Mouse (Mus musculus): ENCODE data around the gene Cwf19l1.

The Cwf19l1 gene

DNA sequence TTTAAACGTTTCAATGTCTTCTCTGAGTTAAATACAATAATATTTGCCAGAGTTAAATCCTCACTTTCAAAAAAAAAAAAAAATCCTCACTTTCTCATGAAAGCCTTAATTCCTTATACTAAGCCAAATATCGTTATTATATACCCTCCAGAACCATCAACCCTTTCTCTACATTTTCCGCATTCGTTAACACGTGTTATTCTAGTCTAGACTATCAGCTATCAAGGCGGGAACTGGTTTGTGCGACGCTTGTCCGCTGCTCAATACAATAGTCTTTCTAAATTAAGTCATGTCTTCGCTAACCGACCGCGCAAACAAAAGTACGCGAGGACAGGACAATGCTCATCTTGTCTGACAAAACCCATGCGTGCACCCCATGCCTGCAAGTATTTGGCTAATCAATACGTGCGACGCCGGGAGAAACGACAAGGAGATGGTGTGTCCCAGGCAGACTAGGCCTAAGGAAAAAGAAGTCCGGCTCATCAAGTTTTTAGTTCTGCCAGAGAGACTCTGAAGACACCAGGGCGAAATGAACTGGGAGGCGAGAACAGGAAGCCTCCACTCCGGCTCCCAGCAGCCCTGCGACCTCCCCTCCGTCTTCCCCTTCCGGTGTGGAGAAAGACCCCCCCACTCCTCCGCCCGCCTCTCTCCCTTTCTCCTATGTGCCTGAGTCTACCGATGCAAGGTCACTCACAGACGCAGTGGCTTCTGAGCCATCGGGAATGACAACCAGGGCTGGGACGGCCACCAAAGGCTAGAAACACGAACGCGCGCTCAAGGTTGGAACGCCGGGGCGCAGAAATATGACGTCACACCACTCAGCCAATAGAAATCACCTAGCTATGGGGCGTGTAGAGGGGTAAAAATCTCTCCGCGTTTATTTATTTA lies at the start of gene Cwf19l1:
Gene Cwf19l1, minus strand, starts transcription at position 805 of the 888 bp plus-strand sequence.
- peak; percentile 70 for ATAC-seq (ENCODE audit: insufficient number of reproducible peaks, low FRiP score, low TSS enrichment)

DNA sequence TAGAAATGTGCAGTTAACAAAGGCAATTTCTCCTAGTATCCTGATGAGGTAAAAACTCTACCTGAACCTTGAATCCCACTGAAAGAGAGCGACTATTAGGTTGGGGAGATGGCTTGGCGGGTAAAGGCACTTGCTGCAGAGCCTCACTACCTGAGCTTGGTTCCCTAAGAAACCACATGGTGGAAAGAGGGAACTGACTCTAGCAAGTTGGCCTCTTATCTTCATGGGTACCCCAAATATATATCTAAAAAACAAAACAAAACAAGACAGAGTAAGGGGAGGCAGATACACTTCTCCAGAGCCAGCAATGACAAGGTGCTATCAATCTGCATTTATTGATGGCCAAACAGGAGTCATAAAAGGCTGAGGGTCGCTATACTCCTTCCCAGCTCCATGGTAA lies 48.3 kb upstream of the Cwf19l1 start:
- ATAC-seq (ENCODE audit: insufficient number of reproducible peaks, low FRiP score, low TSS enrichment), result no peak

DNA sequence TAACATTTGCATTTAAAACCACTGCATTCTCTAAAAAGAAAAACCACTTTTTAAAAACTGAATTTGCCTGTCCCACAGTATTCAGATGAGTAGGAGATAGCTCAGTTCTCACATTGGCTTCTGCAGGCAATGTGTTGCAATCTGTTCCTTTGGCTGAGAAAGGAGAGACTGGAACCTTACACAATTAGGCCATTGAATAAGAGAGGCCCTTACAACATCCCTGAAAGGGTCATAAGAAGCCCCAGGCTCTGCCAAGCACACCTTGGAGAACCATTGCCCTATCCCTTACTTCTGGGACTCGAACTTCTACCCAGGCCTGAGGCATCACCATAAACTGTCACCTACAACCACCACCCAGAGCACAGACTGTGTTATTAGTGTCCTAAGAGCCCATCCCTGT lies 44.8 kb upstream of the Cwf19l1 start:
- ATAC-seq (ENCODE audit: insufficient number of reproducible peaks, low FRiP score, low TSS enrichment), result no peak

DNA sequence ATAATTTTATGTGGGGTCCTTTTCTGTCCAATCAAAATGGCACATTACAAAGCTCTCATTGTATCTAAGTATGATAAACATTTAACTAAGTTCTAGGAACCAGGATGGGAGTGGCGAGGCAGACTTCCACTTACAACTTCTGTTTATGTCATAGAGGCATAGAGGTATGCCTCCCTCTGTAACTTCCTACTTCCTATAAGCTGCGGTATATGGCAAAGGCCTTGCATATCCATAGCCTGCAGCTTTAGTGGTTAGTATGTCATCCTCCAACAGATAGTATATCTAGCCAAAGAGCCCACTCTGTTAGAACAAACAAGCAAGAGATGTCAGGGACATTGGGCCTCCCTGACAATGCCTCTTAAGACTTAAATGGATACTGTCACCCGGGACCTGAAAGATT lies 41.1 kb upstream of the Cwf19l1 start:
- ATAC-seq (ENCODE audit: insufficient number of reproducible peaks, low FRiP score, low TSS enrichment), result no peak

- ATAC-seq (ENCODE audit: insufficient number of reproducible peaks, low FRiP score, low TSS enrichment), result no peak
Observed at GRCm38 (mm10) chr19:44174835-44175234, 39.2 kb upstream of the Cwf19l1 start.

DNA sequence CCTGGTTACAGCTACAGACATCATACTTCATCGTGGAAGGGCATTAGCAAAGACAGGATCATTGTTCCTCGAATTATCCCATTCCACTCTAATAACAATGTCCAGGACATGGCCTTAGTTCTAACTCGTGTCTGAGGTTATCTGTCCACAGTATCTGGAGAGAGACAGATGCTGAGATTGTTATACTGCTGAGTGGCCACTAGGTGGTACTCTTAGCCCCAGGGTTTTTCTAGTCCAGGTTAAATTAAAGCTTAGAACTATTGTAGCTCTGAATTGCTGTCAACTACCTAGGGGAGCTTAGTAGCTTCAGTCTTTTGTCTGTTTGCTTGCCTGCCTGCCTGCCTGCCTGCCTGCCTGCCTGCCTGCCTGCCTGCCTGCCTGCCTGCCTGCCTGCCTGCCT lies 25.8 kb upstream of the Cwf19l1 start:
- ATAC-seq (ENCODE audit: insufficient number of reproducible peaks, low FRiP score, low TSS enrichment), result no peak

DNA sequence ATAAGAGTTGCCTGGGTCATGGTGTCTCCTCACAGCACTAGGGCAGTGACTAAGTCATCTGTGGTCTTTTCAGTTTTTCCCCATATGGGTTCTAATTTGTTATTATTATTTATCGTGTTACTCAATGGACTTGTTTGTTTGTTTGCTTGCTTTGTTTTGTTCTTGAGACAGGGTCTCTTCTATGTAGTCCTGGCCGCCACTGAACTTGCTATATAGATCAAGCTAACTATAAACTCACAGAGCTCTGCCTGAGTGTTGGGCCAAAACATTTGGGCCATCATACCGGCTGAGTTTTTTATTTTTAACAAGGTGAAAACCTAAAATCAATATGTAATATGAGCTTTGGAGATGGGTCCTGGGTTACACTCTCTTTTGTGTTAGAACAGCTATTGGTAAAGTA lies 23.7 kb upstream of the Cwf19l1 start:
- ATAC-seq (ENCODE audit: insufficient number of reproducible peaks, low FRiP score, low TSS enrichment), result no peak

DNA sequence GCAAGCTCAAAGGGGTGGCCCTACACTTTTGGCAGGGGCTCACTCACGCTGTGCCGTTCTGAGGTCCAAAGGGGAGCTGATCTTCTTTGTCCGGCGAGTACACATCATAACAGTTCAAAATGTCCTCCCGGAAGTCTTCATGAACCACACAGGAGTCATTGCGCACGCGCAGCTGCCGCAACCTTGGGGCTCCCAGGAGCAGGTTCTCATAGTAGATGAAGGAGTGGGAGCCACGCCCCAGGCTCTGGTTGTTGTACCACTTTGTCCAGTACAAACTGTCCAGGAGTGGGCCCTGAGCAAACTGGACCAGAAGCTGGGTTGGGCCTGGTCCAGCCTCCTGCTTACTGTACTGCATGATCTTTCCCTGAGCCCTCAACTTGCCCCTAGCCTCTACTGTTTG lies 21.3 kb upstream of the Cwf19l1 start:
- ATAC-seq (ENCODE audit: insufficient number of reproducible peaks, low FRiP score, low TSS enrichment), result no peak

GRCm38 (mm10) chr19:44153781-44154180 lies 18.1 kb upstream of the Cwf19l1 start:
- no peak for ATAC-seq (ENCODE audit: insufficient number of reproducible peaks, low FRiP score, low TSS enrichment)

DNA sequence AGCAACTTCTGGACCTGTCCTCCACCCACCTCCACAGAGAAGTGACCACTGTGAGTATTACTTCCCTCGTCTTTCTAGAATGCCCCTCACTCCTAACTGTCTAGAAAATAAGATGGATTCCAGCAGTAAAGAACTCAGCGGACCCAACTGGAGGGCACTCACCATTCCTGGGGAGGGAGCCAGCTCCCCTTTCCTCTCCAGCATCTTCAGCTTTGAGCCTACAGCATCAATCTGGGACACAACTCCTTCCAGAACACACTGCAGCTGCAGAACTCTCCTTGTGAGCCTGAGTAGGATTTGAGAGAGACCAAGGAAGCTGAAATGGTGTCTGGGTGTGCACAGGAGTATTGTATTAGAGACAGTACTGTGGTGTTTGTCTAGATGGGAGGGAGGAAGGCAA lies 13.3 kb upstream of the Cwf19l1 start:
- ATAC-seq (ENCODE audit: insufficient number of reproducible peaks, low FRiP score, low TSS enrichment), result no peak

DNA sequence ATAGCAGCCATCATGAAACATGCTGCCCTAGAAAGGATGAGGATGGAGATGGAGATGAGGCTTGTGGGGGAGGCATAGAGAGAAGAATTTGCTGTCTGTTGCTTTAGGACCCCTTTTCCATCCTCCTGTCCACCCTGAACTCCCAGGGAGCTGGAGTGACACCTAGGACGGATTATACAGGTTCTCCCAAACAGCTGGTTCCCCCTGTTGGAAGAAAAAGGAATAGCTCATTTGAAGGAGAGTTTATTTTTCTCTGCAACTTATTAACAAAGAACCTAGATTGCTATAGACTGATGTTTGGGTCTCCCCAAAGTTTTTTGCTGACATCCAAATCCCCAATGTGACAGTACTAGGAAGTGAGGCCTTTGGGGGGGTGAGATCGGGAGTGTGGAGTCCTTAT lies 12.7 kb upstream of the Cwf19l1 start:
- ATAC-seq (ENCODE audit: insufficient number of reproducible peaks, low FRiP score, low TSS enrichment), result no peak

- no peak for ATAC-seq (ENCODE audit: insufficient number of reproducible peaks, low FRiP score, low TSS enrichment)
Observed at GRCm38 (mm10) chr19:44146951-44147350, 11.3 kb upstream of the Cwf19l1 start.

GRCm38 (mm10) chr19:44146568-44146879 lies 10.8 kb upstream of the Cwf19l1 start:
- ATAC-seq (ENCODE audit: insufficient number of reproducible peaks, low FRiP score, low TSS enrichment), result peak; percentile 38; the same call in 1 of the 2 replicates

- peak; percentile 88 for ATAC-seq (ENCODE audit: insufficient number of reproducible peaks, low FRiP score, low TSS enrichment)
Observed at GRCm38 (mm10) chr19:44145702-44146567, 10.3 kb upstream of the Cwf19l1 start, which contains the start of gene Bloc1s2. Gene Bloc1s2 (minus strand): TSS chr19:44146446.

- no peak for ATAC-seq (ENCODE audit: insufficient number of reproducible peaks, low FRiP score, low TSS enrichment)
Observed at GRCm38 (mm10) chr19:44144366-44144765, 8.7 kb upstream of the Cwf19l1 start.

GRCm38 (mm10) chr19:44135960-44136485 lies 347 bp upstream of the Cwf19l1 start:
- no peak for ATAC-seq (ENCODE audit: insufficient number of reproducible peaks, low FRiP score, low TSS enrichment)

DNA sequence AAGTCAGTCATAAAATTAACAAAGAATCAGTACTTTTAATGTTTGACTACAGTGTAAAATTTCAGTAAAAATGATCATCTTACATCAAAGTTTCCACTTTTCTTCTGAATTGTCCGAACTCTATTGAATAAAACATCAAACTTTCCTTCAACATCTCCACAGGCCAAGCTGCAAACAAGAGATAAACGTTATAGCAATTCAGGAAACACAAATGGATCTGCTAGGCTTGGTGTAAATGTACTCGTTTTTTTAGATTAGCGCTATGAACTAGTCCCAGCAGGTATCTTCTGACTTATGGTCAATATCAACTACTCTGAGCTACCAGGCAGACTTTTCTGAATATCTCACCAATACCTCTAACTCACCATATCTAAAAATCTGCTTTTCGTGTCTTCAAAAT lies 2.8 kb downstream of the Cwf19l1 start:
- no peak for ATAC-seq (ENCODE audit: insufficient number of reproducible peaks, low FRiP score, low TSS enrichment)

- no peak for ATAC-seq (ENCODE audit: insufficient number of reproducible peaks, low FRiP score, low TSS enrichment)
Observed at GRCm38 (mm10) chr19:44128560-44128959, 7.1 kb downstream of the Cwf19l1 start.

DNA sequence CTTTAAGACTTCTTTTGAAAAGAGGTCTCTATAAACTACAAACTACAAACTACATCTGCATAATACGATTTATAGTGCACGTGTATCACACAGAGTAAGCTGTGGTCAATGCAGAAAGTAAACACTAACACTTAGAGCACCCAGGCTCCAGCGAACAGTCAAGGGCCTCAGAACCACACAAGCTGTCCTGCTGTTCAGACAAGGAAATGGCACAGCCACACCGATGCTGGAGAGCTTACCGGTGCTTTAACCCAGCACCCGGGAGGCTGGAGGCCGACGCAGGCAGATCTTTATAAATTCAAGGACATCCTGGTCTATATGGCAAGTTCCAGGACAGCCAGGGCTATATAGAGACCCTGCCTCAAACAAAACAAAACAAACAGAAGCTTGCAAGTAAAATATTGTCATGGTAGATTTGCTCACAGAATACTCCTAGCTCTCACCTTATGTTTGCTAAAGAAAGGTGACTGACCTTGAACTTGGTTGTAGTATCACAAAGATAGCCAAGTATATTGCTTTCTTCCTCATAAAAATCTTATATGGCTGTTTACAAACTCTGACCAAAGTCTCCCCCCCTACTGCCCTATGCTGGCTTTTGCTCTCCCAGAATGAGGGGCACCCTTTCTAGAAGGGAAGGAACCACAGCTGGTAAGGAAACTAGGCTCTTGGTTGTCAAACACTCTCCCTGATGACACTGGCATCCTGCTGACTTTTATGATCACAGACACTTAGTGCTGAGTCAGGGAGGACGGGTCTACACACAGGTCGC lies 7.8 kb downstream of the Cwf19l1 start:
- ATAC-seq (ENCODE audit: insufficient number of reproducible peaks, low FRiP score, low TSS enrichment), result no peak

- no peak for ATAC-seq (ENCODE audit: insufficient number of reproducible peaks, low FRiP score, low TSS enrichment)
Observed at GRCm38 (mm10) chr19:44121137-44121536, 14.5 kb downstream of the Cwf19l1 start.
